Mouse (Mus musculus) olfactory bulb, adult 2 months (tissue): ENCODE measurements around the gene Dennd5b.

ENCODE experiments used
- CTCF ChIP-seq: fragments of 200-500 bp; IDR thresholded peaks from 2 replicates; pipeline ENCODE4 v1.5.1; 2012; ENCODE audit warnings: low read depth, mild to moderate bottlenecking, low read length, moderate library complexity; ENCODE audit not compliant: insufficient read depth
- POLR2A ChIP-seq: fragments of 200-500 bp; IDR thresholded peaks from 2 replicates; pipeline ENCODE4 v1.6.1; 2012; ENCODE audit warnings: mild to moderate bottlenecking, low read depth, low read length, moderate library complexity; ENCODE audit not compliant: insufficient read depth

DNA sequence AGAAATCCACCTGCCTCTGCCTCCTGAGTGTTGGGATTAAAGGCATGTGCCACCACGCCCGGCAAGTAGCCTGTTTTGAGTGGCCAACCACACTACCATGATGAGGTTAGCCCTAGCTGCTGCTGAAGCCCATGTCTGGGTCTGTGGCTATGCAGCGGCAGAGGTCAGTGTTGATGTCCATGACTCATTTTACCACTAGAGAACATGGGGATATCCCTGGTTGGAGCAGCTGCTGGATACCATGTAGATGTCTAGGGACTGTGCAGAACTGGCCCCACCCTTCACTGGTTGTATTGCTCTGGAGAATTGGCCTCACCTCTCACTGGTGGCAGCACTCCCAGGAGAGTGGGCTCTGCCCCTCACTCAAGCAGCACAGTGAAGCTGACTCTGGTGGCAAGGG lies 126.4 kb downstream of the Dennd5b start:
- TF ChIP-seq CTCF (no peak), POLR2A (no peak)
